Mouse (Mus musculus) gastrocnemius, postnatal 14 days (tissue): ENCODE results near the gene Rexo1. TPM values are rescaled to one million over a fixed set of nuclear protein-coding genes. Genes with fewer than 3 reads are reported as not detected.

Experiments
- DNase-seq: peaks from one replicate; pipeline ENCODE4 v3.0.0; 2021; ENCODE audit warnings: mixed read lengths
- intact Hi-C: fragments of 180-260 bp; cut with DNase I; formaldehyde crosslinking; loops from one replicate; pipeline ENCODE4 v1.15.1; 2025; ENCODE audit warnings: low total_unique reads
- microRNA-seq, 2 experiments: library from miRNA; unstranded; fragments of <30 nt; microRNA quantifications; one replicate each; pipeline ENCODE4 v1.2.0; 2021
- total RNA-seq, 2 experiments: library from RNA; stranded (reverse); gene quantifications; 2 replicates each; pipeline ENCODE4 v1.2.3; 2021

Gene Rexo1
- total RNA-seq, 2 experiments from 2014 or later: 9.8 to 11.1 TPM

- intact Hi-C loops: no loop called here
- no peak for DNase-seq
These were observed 28.6 kb downstream of the Rexo1 start for GRCm38 (mm10) chr10:80532783-80533182.

GRCm38 (mm10) chr10:80526172-80526571, 35.2 kb downstream of the Rexo1 start:
- intact Hi-C loops: no loop called here
- no peak for DNase-seq

- DNase-seq: no peak
- intact Hi-C loops: no loop called here
These were observed 38.1 kb downstream of the Rexo1 start for GRCm38 (mm10) chr10:80523299-80523698.

- DNase-seq: no peak
- intact Hi-C loops: loop anchor here (10.0 kb wide), 1 partner anchor 154 kb away; no protein-coding TSS in a partner anchor
These were observed 42.1 kb downstream of the Rexo1 start for GRCm38 (mm10) chr10:80519287-80519686.

GRCm38 (mm10) chr10:80513739-80514138, 47.6 kb downstream of the Rexo1 start:
- DNase-seq: no peak
- intact Hi-C loops: loop anchor here (10.0 kb wide), 1 partner anchor 149 kb away; no protein-coding TSS in a partner anchor

- no peak for DNase-seq
- intact Hi-C loops: loop anchor here (10.0 kb wide), 1 partner anchor 145 kb away; no protein-coding TSS in a partner anchor
These were observed 51.1 kb downstream of the Rexo1 start for GRCm38 (mm10) chr10:80510273-80510660.

GRCm38 (mm10) chr10:80509412-80510272, 51.7 kb downstream of the Rexo1 start:
- DNase-seq: peak; percentile 72
- intact Hi-C loops: loop anchor here (2.0 to 10.0 kb wide), 2 partner anchors 63 to 145 kb away; no protein-coding TSS in a partner anchor

GRCm38 (mm10) chr10:80506222-80506621, 55.1 kb downstream of the Rexo1 start:
- intact Hi-C loops: no loop called here
- peak; percentile 58 for DNase-seq

- DNase-seq: no peak
- intact Hi-C loops: no loop called here
These were observed 56.6 kb downstream of the Rexo1 start for GRCm38 (mm10) chr10:80504724-80505123.

GRCm38 (mm10) chr10:80503599-80504220, 57.6 kb downstream of the Rexo1 start:
- no peak for DNase-seq
- intact Hi-C loops: no loop called here

- no peak for DNase-seq
- intact Hi-C loops: no loop called here
These were observed 58.5 kb downstream of the Rexo1 start for GRCm38 (mm10) chr10:80502819-80503314.

- intact Hi-C loops: no loop called here
- DNase-seq: no peak
These were observed 59.1 kb downstream of the Rexo1 start for GRCm38 (mm10) chr10:80502291-80502690.

GRCm38 (mm10) chr10:80496421-80496820, 64.9 kb downstream of the Rexo1 start:
- DNase-seq: no peak
- intact Hi-C loops: no loop called here

GRCm38 (mm10) chr10:80495901-80496300, 65.5 kb downstream of the Rexo1 start:
- DNase-seq: no peak
- intact Hi-C loops: no loop called here

- intact Hi-C loops: no loop called here
- peak; percentile 47 for DNase-seq
These were observed 66.6 kb downstream of the Rexo1 start, which contains the start of gene Onecut3 for GRCm38 (mm10) chr10:80494732-80495131. TSS of gene Onecut3 (plus strand) at chr10:80494835.

Small RNA genes within 50 kb of the gene (microRNA-seq; reads per million reads assigned to microRNA genes)
- 0 reads per million in 2 experiments for gene Mir6912

Other genes with a start within 250 kb of the Rexo1 start
- 1 to 10 TPM; 7.6 to 8.3 TPM for gene 2310011J03Rik, start 241.0 kb downstream of the Rexo1 start, total RNA-seq
- gene Pcsk4, start 232.1 kb downstream of the Rexo1 start, total RNA-seq: 1 to 10 TPM in 1 of 2 experiments, under 1 TPM in 1; 0.53 to 1.2 TPM
- 1 to 10 TPM; 1.9 to 2.5 TPM for gene Reep6, start 231.6 kb downstream of the Rexo1 start, total RNA-seq
- gene Adamtsl5, start 213.1 kb downstream of the Rexo1 start, total RNA-seq: 10 to 100 TPM; 24.2 to 26.1 TPM
- gene Plk5, start 205.1 kb downstream of the Rexo1 start, total RNA-seq: under 1 TPM; 0.12 to 0.13 TPM
- 1 to 10 TPM; 5.2 to 6.0 TPM for gene Mex3d, start 173.9 kb downstream of the Rexo1 start, total RNA-seq
- gene Mbd3, start 162.0 kb downstream of the Rexo1 start, total RNA-seq: 100 to 1,000 TPM in 1 of 2 experiments, 10 to 100 TPM in 1; 81.0 to 102 TPM
- 100 to 1,000 TPM; 793 to 884 TPM for gene Uqcr11, start 154.7 kb downstream of the Rexo1 start, total RNA-seq
- 10 to 100 TPM; 18.1 to 24.6 TPM for gene Tcf3, start 127.9 kb downstream of the Rexo1 start, total RNA-seq
- gene Onecut3, start 66.7 kb downstream of the Rexo1 start, total RNA-seq: not detected
- gene Atp8b3, start 22.4 kb downstream of the Rexo1 start, total RNA-seq: not detected
- 1 to 10 TPM; 2.1 to 2.7 TPM for gene Klf16, start 15.8 kb upstream of the Rexo1 start, total RNA-seq
- gene Abhd17a, start 28.8 kb upstream of the Rexo1 start, total RNA-seq: 10 to 100 TPM; 55.8 to 57.1 TPM
- 10 to 100 TPM; 18.3 to 22.0 TPM for gene Scamp4, start 41.3 kb upstream of the Rexo1 start, total RNA-seq
- 1 to 10 TPM; 1.2 to 1.5 TPM for gene Adat3, start 41.3 kb upstream of the Rexo1 start, total RNA-seq
- under 1 TPM; 0.18 to 0.27 TPM for gene Gm49322, start 44.5 kb upstream of the Rexo1 start, total RNA-seq
- 100 to 1,000 TPM in 1 of 2 experiments, 10 to 100 TPM in 1; 94.3 to 105 TPM for gene Csnk1g2, start 61.3 kb upstream of the Rexo1 start, total RNA-seq
- 10 to 100 TPM; 30.1 to 34.4 TPM for gene Btbd2, start 95.5 kb upstream of the Rexo1 start, total RNA-seq
- 100 to 1,000 TPM; 167 to 186 TPM for gene Mknk2, start 116.6 kb upstream of the Rexo1 start, total RNA-seq
- 1 to 10 TPM; 5.5 to 7.4 TPM for gene Mob3a, start 140.4 kb upstream of the Rexo1 start, total RNA-seq
- 1 to 10 TPM; 3.2 to 3.5 TPM for gene Izumo4, start 140.6 kb upstream of the Rexo1 start, total RNA-seq
- 10 to 100 TPM; 23.7 to 25.2 TPM for gene Ap3d1, start 180.7 kb upstream of the Rexo1 start, total RNA-seq
- 10 to 100 TPM; 25.5 to 26.1 TPM for gene Dot1l, start 193.6 kb upstream of the Rexo1 start, total RNA-seq
- 10 to 100 TPM; 23.6 to 30.0 TPM for gene Sf3a2, start 236.6 kb upstream of the Rexo1 start, total RNA-seq
- 10 to 100 TPM; 21.4 to 23.1 TPM for gene Plekhj1, start 237.1 kb upstream of the Rexo1 start, total RNA-seq
- gene Amh, start 243.7 kb upstream of the Rexo1 start, total RNA-seq: under 1 TPM in 1 of 2 experiments, not detected in 1; 0.25 TPM